Mouse (Mus musculus): Measurements from ENCODE around the gene Id2. TPM values are rescaled to one million over a fixed set of nuclear protein-coding genes. Genes with fewer than 3 reads are reported as not detected.

Id2 gene
- polyA plus RNA-seq, 1 experiment from 2014 or later = 254 TPM

DNA sequence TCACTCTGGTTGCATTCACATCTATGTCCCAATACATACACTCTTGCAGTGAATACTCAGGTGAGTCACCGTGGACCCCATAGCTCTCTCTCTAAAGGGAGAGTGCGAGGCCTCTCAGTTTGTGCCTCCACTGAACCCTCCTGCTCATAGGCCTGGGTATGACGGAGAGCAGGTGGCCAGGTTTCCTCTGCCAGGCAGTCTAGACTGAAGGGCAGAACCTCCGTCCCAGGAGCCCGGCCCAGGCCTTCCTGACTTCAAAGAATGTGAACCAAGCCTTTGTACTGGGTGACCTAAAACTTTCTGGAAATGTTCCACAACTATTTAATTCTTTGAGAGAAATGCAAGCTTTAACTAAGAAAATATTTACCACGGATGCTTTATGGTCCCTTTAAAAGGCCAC, 7.0 kb upstream of the Id2 start:
- H3K36me3 ChIP-seq = no peaks in the 10 kb centered on the region
- H3K4me1 ChIP-seq (replicated peaks) = peaks cover 31% of the 10 kb centered on the region
- no peaks in the 10 kb centered on the region for H3K27me3 ChIP-seq
- 77% methylated on average over 6 of the region's 6 CpGs for WGBS
- H3K27ac ChIP-seq (replicated peaks) = no peak overlapping the region
- no peak overlapping the region for H3K4me2 ChIP-seq
- no peak for ATAC-seq (ENCODE audit: low read depth)
- no peak overlapping the region for H3K9ac ChIP-seq
- no peak overlapping the region for H3K4me3 ChIP-seq
- no peaks in the 10 kb centered on the region for H3K9me3 ChIP-seq

DNA sequence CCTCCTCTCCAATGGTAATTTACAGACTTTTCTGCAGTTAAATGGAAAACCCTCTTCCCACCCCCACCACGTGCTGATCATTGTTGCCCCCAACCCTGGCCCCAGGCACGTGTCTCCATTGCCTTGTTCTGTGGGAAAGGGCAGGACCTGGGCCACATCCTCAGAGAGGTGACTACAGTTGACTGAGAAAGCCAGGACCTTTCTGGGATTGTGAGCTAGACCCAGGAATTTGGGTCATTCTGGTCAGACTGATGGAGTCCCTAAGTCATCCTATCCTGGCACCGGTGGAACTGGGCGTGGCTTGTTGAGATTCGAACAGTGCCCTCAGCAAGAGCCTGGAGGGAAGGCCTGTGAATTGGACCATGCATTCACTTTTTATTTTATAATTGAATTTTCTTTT, 4.4 kb upstream of the Id2 start:
- Histone ChIP-seq H3K4me1 (replicated peaks) (peaks cover 49% of the 10 kb centered on the region), H3K27ac (replicated peaks) (peak overlapping the region; percentile 96), H3K9ac (no peak overlapping the region), H3K27me3 (no peaks in the 10 kb centered on the region), H3K36me3 (no peaks in the 10 kb centered on the region), H3K4me3 (no peak overlapping the region), H3K4me2 (peak overlapping the region; percentile 97), H3K9me3 (no peaks in the 10 kb centered on the region)
- no peak for ATAC-seq (ENCODE audit: low read depth)
- WGBS = 19% methylated on average over 5 of the region's 5 CpGs

GRCm38 (mm10) chr12:25100411-25101217, 3.7 kb upstream of the Id2 start:
- peaks cover 50% of the 10 kb centered on the region for H3K4me1 ChIP-seq (replicated peaks)
- no peak for ATAC-seq (ENCODE audit: low read depth)
- H3K9ac ChIP-seq = peak overlapping the region; percentile 80
- WGBS = under 1% methylated on average over 57 of the region's 59 CpGs
- H3K36me3 ChIP-seq = no peaks in the 10 kb centered on the region
- H3K4me3 ChIP-seq = peak overlapping the region; percentile 63
- H3K9me3 ChIP-seq = no peaks in the 10 kb centered on the region
- peak overlapping the region; percentile 96 for H3K27ac ChIP-seq (replicated peaks)
- peak overlapping the region; percentile 97 for H3K4me2 ChIP-seq
- no peaks in the 10 kb centered on the region for H3K27me3 ChIP-seq

GRCm38 (mm10) chr12:25099563-25100408, 2.8 kb upstream of the Id2 start:
- Histone ChIP-seq H3K4me2 (peak overlapping the region; percentile 97), H3K9ac (peak overlapping the region; percentile 80), H3K36me3 (no peaks in the 10 kb centered on the region), H3K4me1 (replicated peaks) (peaks cover 54% of the 10 kb centered on the region), H3K9me3 (no peaks in the 10 kb centered on the region), H3K27ac (replicated peaks) (peak overlapping the region; percentile 96), H3K4me3 (peak overlapping the region; percentile 63), H3K27me3 (no peaks in the 10 kb centered on the region)
- ATAC-seq (ENCODE audit: low read depth) = no peak
- under 1% methylated on average over 38 of the region's 38 CpGs for WGBS

DNA sequence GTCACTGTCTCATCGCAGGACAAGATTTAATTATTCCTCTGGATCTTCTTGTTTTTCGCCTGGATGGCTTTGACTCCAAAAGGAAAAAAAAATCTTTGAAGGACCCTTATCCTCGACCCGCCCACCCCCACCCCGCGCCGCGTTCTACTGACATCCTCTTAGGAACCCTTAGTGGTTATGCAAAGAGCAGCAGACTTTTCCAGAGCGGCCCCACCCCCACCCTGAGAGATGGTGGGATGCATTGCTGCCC, 2.3 kb upstream of the Id2 start:
- Histone ChIP-seq H3K9me3 (no peaks in the 10 kb centered on the region), H3K36me3 (no peaks in the 10 kb centered on the region), H3K27ac (replicated peaks) (peak overlapping the region; percentile 96), H3K9ac (peak overlapping the region; percentile 80), H3K4me3 (peak overlapping the region; percentile 63), H3K27me3 (no peaks in the 10 kb centered on the region), H3K4me2 (peak overlapping the region; percentile 97), H3K4me1 (replicated peaks) (peaks cover 59% of the 10 kb centered on the region)
- WGBS = under 1% methylated on average over 9 of the region's 9 CpGs
- ATAC-seq (ENCODE audit: low read depth) = peak; percentile 38

DNA sequence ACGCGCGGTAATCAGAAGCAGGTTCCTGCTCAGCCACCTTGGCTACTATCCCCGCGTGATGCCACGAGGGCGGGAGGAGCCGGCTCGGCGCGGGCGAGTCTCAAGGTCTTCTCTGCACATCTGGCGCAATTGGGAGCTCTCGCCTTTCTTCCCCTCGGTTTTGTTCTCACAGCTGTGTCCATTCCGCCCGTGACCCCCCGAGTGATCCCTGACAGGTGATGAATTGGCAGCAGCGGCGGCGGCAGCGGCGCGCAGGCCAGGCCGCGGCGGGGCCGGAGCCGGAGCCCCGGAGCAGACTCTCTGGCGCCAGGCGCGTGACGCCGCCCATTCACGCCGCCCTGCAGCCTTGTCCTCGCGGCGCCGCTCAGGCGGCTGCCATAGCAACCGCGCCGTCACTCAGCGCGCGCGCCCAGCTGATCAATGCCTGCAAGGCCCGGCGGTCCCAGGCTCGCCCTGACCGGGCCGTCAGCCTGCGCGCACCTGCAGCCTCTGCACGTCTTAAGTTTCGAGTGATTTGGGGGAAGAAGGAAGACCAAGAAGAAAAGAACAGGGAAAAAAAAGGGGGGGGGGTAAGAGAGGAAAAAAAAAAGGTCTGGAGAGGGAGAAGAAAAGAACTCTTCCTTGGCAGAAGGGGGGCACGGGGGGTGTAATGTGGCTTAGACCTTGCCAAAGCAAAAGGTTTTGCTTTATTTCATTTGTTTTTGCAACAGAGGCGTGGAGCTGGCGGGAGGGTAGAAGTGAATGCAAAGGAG, 1.8 kb upstream of the Id2 start:
- Histone ChIP-seq H3K36me3 (no peaks in the 10 kb centered on the region), H3K27ac (replicated peaks) (peak overlapping the region; percentile 96), H3K4me3 (peak overlapping the region; percentile 63), H3K4me2 (peak overlapping the region; percentile 97), H3K9me3 (no peaks in the 10 kb centered on the region), H3K9ac (peak overlapping the region; percentile 80), H3K4me1 (replicated peaks) (peaks cover 62% of the 10 kb centered on the region), H3K27me3 (no peaks in the 10 kb centered on the region)
- WGBS = under 1% methylated on average over 61 of the region's 61 CpGs
- peak; percentile 79 for ATAC-seq (ENCODE audit: low read depth)

DNA sequence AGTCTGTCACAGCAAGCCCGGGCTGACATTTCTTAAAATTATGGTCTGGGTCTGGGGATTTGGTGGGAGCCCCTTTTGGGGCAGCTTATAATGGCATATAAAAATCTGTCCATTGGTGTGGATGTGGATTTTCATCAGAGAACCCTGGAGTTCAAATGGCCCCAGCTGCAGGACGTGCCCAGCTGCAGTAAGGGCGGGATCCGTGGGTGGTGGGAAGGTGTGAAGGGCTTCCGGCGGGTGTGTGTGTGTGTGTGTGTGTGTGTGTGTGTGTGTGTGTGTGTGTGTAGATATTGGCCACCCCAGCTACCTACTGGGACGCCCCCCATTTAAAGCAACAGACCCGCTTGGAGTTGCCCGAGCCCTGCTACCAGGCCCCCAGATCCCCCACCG, 1.2 kb upstream of the Id2 start:
- no peaks in the 10 kb centered on the region for H3K36me3 ChIP-seq
- no peaks in the 10 kb centered on the region for H3K27me3 ChIP-seq
- ATAC-seq (ENCODE audit: low read depth) = peak; percentile 3; the same call in 1 of the 2 replicates
- peak overlapping the region; percentile 63 for H3K4me3 ChIP-seq
- peak overlapping the region; percentile 80 for H3K9ac ChIP-seq
- under 1% methylated on average over 10 of the region's 10 CpGs for WGBS
- peaks cover 67% of the 10 kb centered on the region for H3K4me1 ChIP-seq (replicated peaks)
- H3K9me3 ChIP-seq = no peaks in the 10 kb centered on the region
- peak overlapping the region; percentile 96 for H3K27ac ChIP-seq (replicated peaks)
- H3K4me2 ChIP-seq = peak overlapping the region; percentile 97

DNA sequence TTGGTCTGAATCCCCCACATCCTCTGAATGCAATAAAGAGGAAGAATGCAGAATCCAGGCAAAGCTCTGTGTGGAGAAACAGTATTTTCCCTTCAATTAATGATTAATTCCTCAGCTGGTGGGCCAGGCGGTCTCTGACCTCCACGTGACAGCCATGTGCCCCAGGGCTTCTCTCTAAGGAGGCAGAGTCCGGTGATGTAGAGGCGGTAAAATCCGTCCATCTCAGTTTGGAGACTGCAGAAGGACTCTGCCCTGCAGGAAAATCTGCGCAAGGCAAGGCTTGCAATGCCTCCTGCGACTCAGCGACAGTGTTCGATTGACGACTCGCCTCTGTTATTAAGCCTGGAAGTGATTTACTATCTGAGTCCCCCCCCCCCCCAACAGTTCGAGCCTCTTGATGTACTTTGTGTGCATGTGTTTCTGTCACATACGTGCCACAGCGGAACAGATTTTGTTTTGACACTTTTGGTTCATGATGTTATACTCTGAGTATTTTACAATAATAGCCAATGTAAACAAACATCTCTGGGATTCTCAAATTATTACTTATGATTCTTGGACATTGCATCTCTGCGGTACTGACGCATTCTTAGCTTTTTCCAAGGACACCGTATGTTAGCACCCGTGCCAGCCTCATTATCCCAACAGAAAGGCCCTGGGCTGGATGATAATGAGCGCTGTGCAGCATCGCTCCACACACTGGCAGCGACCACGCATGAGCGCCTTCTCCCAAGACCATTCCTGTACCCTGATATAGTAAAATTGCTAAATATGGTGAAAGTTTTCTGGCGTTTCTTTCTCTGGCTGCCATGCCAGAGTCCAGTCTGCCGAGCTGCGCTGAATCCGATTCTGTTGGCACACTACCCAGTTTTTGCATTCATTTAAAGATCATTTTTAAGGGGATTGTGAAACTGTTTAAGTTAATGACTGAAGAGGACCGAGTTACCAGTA, 545 bp upstream of the Id2 start:
- Histone ChIP-seq H3K4me1 (replicated peaks) (peaks cover 74% of the 10 kb centered on the region), H3K4me3 (peak overlapping the region; percentile 63), H3K27ac (replicated peaks) (peak overlapping the region; percentile 96), H3K27me3 (no peaks in the 10 kb centered on the region), H3K4me2 (peak overlapping the region; percentile 97), H3K36me3 (no peaks in the 10 kb centered on the region), H3K9me3 (no peaks in the 10 kb centered on the region), H3K9ac (peak overlapping the region; percentile 80)
- no peak for ATAC-seq (ENCODE audit: low read depth)
- 1% methylated on average over 28 of the region's 28 CpGs for WGBS

DNA sequence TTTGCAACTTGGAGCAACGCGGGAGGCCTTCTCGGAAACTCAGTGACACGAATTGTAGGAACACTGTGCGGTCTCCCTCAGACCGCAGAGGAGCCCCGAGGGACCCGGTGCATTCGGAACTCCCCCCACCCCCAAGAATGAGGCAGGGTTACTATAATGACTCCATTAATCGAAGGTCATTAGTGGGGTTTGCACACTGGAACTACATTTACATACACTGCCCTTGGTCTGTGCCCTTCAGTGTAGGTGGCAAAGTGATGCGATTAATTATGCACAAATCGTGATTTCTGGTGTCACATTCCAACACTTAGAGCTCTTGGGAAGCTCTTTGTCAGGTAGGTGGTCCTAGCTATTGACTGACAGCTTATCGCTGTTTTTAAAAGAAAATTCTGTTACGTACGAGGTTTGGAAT, 294 bp downstream of the Id2 start:
- no peak for ATAC-seq (ENCODE audit: low read depth)
- Histone ChIP-seq H3K4me2 (peak overlapping the region; percentile 97), H3K27ac (replicated peaks) (peak overlapping the region; percentile 96), H3K4me1 (replicated peaks) (peaks cover 80% of the 10 kb centered on the region), H3K4me3 (peak overlapping the region; percentile 63), H3K9ac (peak overlapping the region; percentile 80), H3K9me3 (no peaks in the 10 kb centered on the region), H3K36me3 (no peaks in the 10 kb centered on the region), H3K27me3 (no peaks in the 10 kb centered on the region)
- WGBS = 1% methylated on average over 15 of the region's 15 CpGs

GRCm38 (mm10) chr12:25095974-25096639, 833 bp downstream of the Id2 start:
- Histone ChIP-seq H3K9me3 (no peaks in the 10 kb centered on the region), H3K4me1 (replicated peaks) (peaks cover 75% of the 10 kb centered on the region), H3K27me3 (no peaks in the 10 kb centered on the region), H3K27ac (replicated peaks) (peak overlapping the region; percentile 96), H3K4me2 (peak overlapping the region; percentile 97), H3K4me3 (peak overlapping the region; percentile 63), H3K36me3 (no peaks in the 10 kb centered on the region), H3K9ac (peak overlapping the region; percentile 80)
- peak; percentile 88 for ATAC-seq (ENCODE audit: low read depth)
- WGBS = under 1% methylated on average over 41 of the region's 41 CpGs

GRCm38 (mm10) chr12:25095538-25095937, 1.4 kb downstream of the Id2 start:
- no peak for ATAC-seq (ENCODE audit: low read depth)
- H3K36me3 ChIP-seq = no peaks in the 10 kb centered on the region
- H3K27ac ChIP-seq (replicated peaks) = peak overlapping the region; percentile 76
- peak overlapping the region; percentile 63 for H3K4me3 ChIP-seq
- peak overlapping the region; percentile 97 for H3K4me2 ChIP-seq
- H3K4me1 ChIP-seq (replicated peaks) = peaks cover 69% of the 10 kb centered on the region
- no peaks in the 10 kb centered on the region for H3K27me3 ChIP-seq
- no peaks in the 10 kb centered on the region for H3K9me3 ChIP-seq
- WGBS = under 1% methylated on average over 19 of the region's 19 CpGs
- H3K9ac ChIP-seq = peak overlapping the region; percentile 80
